Mouse (Mus musculus) embryonic facial prominence, embryonic 13.5 days (tissue): ENCODE data around the gene Tmem131. TPM values are rescaled to one million over a fixed set of nuclear protein-coding genes. Genes with fewer than 3 reads are reported as not detected.
A peak's percentile ranks its signal among the peaks of the same experiment; 100 is the strongest.

ENCODE experiments used
- ATAC-seq: fragments of 200-750 bp; cut with Nextera tagmentation; 2 replicates; pipeline ENCODE4 v1.8.0; 2017; ENCODE audit warnings: low read depth; ENCODE audit not compliant: insufficient number of reproducible peaks, insufficient read depth, low FRiP score, low TSS enrichment
- H3K27ac ChIP-seq: fragments of 300-500 bp; sonication (generic); 2 replicates; pipeline ENCODE4 v1.5.1; 2015; ENCODE audit warnings: moderate library complexity, mild to moderate bottlenecking, inconsistent platforms
- H3K27me3 ChIP-seq: fragments of 300-500 bp; sonication (generic); 2 replicates; pipeline ENCODE4 v1.6.1; 2015; ENCODE audit warnings: mild to moderate bottlenecking, inconsistent platforms
- H3K36me3 ChIP-seq: fragments of 300-500 bp; sonication (generic); 2 replicates; pipeline ENCODE4 v1.6.1; 2015; ENCODE audit warnings: mild to moderate bottlenecking, inconsistent platforms
- H3K4me1 ChIP-seq: fragments of 300-500 bp; sonication (generic); 2 replicates; pipeline ENCODE4 v1.6.1; 2015; ENCODE audit warnings: inconsistent platforms
- H3K4me2 ChIP-seq: fragments of 300-500 bp; sonication (generic); 2 replicates; pipeline ENCODE4 v1.6.1; 2015; ENCODE audit warnings: moderate library complexity, mild to moderate bottlenecking, inconsistent platforms
- H3K4me3 ChIP-seq: fragments of 300-500 bp; sonication (generic); 2 replicates; pipeline ENCODE4 v1.5.1; 2015; ENCODE audit warnings: mild to moderate bottlenecking, inconsistent platforms
- H3K9ac ChIP-seq: fragments of 300-500 bp; sonication (generic); 2 replicates; pipeline ENCODE4 v1.6.1; 2015; ENCODE audit warnings: mild to moderate bottlenecking, inconsistent platforms
- H3K9me3 ChIP-seq: fragments of 300-500 bp; sonication (generic); 2 replicates; pipeline ENCODE4 v1.6.1; 2016; ENCODE audit warnings: inconsistent platforms
- whole genome bisulfite sequencing: fragments of 180-500 bp; shearing (Covaris S2); methylation state at CpG from one replicate; pipeline ENCODE4 v1.1.7; 2015; ENCODE audit warnings: mixed read lengths; 5-methylcytosine and 5-hydroxymethylcytosine counted together
- polyA plus RNA-seq: library from polyadenylated mRNA; unstranded; fragments of >200 nt; fragmentation: Nextera tagmentation; extraction: Ambion mirVana; gene quantifications from 2 replicates; pipeline ENCODE4 v1.2.1, GENCODE M21; 2015

Gene Tmem131
- polyA plus RNA-seq, 1 experiment from 2014 or later = 17.8 TPM

- H3K36me3 ChIP-seq = peaks cover 37% of the 10 kb centered on the region
- no peaks in the 10 kb centered on the region for H3K4me1 ChIP-seq
- ATAC-seq = no peak
- no peak overlapping the region for H3K27ac ChIP-seq
- H3K4me2 ChIP-seq = no peak overlapping the region
- no peak overlapping the region for H3K9ac ChIP-seq
- H3K27me3 ChIP-seq = no peaks in the 10 kb centered on the region
- no peak overlapping the region for H3K4me3 ChIP-seq
- no peaks in the 10 kb centered on the region for H3K9me3 ChIP-seq
- 80% methylated on average over 8 of the region's 8 CpGs for WGBS
These were observed 68.4 kb downstream of the Tmem131 start for GRCm38 (mm10) chr1:36874874-36875561.

- no peak overlapping the region for H3K4me3 ChIP-seq
- H3K36me3 ChIP-seq = peaks cover 39% of the 10 kb centered on the region
- 75% methylated on average over 4 of the region's 4 CpGs for WGBS
- H3K9ac ChIP-seq = no peak overlapping the region
- H3K4me1 ChIP-seq = no peaks in the 10 kb centered on the region
- H3K4me2 ChIP-seq = no peak overlapping the region
- no peaks in the 10 kb centered on the region for H3K9me3 ChIP-seq
- no peak for ATAC-seq
- no peaks in the 10 kb centered on the region for H3K27me3 ChIP-seq
- H3K27ac ChIP-seq = no peak overlapping the region
These were observed 72.2 kb downstream of the Tmem131 start for GRCm38 (mm10) chr1:36871238-36871637.

GRCm38 (mm10) chr1:36870518-36870917, 72.9 kb downstream of the Tmem131 start:
- Histone ChIP-seq H3K4me3 (no peak overlapping the region), H3K4me2 (no peak overlapping the region), H3K9me3 (no peaks in the 10 kb centered on the region), H3K4me1 (no peaks in the 10 kb centered on the region), H3K36me3 (peaks cover 38% of the 10 kb centered on the region), H3K27me3 (no peaks in the 10 kb centered on the region), H3K27ac (no peak overlapping the region), H3K9ac (no peak overlapping the region)
- WGBS = 71% methylated on average over 1 of the region's 1 CpGs
- ATAC-seq = no peak

GRCm38 (mm10) chr1:36864757-36865156, 78.7 kb downstream of the Tmem131 start:
- no peak for ATAC-seq
- H3K36me3 ChIP-seq = peaks cover 18% of the 10 kb centered on the region
- H3K27me3 ChIP-seq = no peaks in the 10 kb centered on the region
- no peaks in the 10 kb centered on the region for H3K9me3 ChIP-seq
- no peak overlapping the region for H3K4me3 ChIP-seq
- H3K9ac ChIP-seq = no peak overlapping the region
- WGBS = 88% methylated on average over 3 of the region's 3 CpGs
- peaks cover 23% of the 10 kb centered on the region for H3K4me1 ChIP-seq
- H3K4me2 ChIP-seq = no peak overlapping the region
- H3K27ac ChIP-seq = no peak overlapping the region

GRCm38 (mm10) chr1:36861775-36862174, 81.7 kb downstream of the Tmem131 start:
- no peak overlapping the region for H3K4me3 ChIP-seq
- ATAC-seq = no peak
- H3K4me1 ChIP-seq = peaks cover 24% of the 10 kb centered on the region
- 73% methylated on average over 2 of the region's 2 CpGs for WGBS
- no peak overlapping the region for H3K4me2 ChIP-seq
- 0 out of 2 replicates have a peak overlapping the region, but pooled peaks have one; percentile 78 for H3K27ac ChIP-seq
- H3K9me3 ChIP-seq = no peaks in the 10 kb centered on the region
- H3K36me3 ChIP-seq = 0 out of 2 replicates have a peak, but pooled peaks cover 5% of the 10 kb centered on the region
- no peaks in the 10 kb centered on the region for H3K27me3 ChIP-seq
- H3K9ac ChIP-seq = no peak overlapping the region

GRCm38 (mm10) chr1:36860876-36861275, 82.6 kb downstream of the Tmem131 start:
- Histone ChIP-seq H3K4me1 (peaks cover 24% of the 10 kb centered on the region), H3K4me2 (no peak overlapping the region), H3K9ac (no peak overlapping the region), H3K4me3 (no peak overlapping the region), H3K27ac (peak overlapping the region; percentile 78), H3K36me3 (0 out of 2 replicates have a peak, but pooled peaks cover 5% of the 10 kb centered on the region), H3K27me3 (no peaks in the 10 kb centered on the region), H3K9me3 (no peaks in the 10 kb centered on the region)
- ATAC-seq = no peak
- 18% methylated on average over 1 of the region's 1 CpGs for WGBS

- no peaks in the 10 kb centered on the region for H3K27me3 ChIP-seq
- no peak for ATAC-seq
- no peak overlapping the region for H3K4me3 ChIP-seq
- 21% methylated on average over 4 of the region's 4 CpGs for WGBS
- H3K27ac ChIP-seq = peak overlapping the region; percentile 78
- H3K9me3 ChIP-seq = no peaks in the 10 kb centered on the region
- peaks cover 6% of the 10 kb centered on the region; the same call in 1 of the 2 replicates for H3K36me3 ChIP-seq
- peaks cover 27% of the 10 kb centered on the region for H3K4me1 ChIP-seq
- H3K9ac ChIP-seq = no peak overlapping the region
- H3K4me2 ChIP-seq = no peak overlapping the region
These were observed 83.0 kb downstream of the Tmem131 start for GRCm38 (mm10) chr1:36860431-36860849.

GRCm38 (mm10) chr1:36857081-36857480, 86.4 kb downstream of the Tmem131 start:
- no peaks in the 10 kb centered on the region for H3K9me3 ChIP-seq
- ATAC-seq = no peak
- WGBS = 91% methylated on average over 6 of the region's 6 CpGs

GRCm38 (mm10) chr1:36854198-36854765, 89.2 kb downstream of the Tmem131 start:
- no peak overlapping the region for H3K4me3 ChIP-seq
- no peak overlapping the region for H3K9ac ChIP-seq
- peaks cover 16% of the 10 kb centered on the region for H3K36me3 ChIP-seq
- ATAC-seq = no peak
- no peaks in the 10 kb centered on the region for H3K9me3 ChIP-seq
- no peak overlapping the region for H3K27ac ChIP-seq
- WGBS = 89% methylated on average over 10 of the region's 10 CpGs
- no peak overlapping the region for H3K4me2 ChIP-seq
- H3K27me3 ChIP-seq = no peaks in the 10 kb centered on the region
- H3K4me1 ChIP-seq = peaks cover 8% of the 10 kb centered on the region; the same call in 1 of the 2 replicates

More at GRCm38 (mm10) chr1:36857081-36857480, 86.4 kb downstream of the Tmem131 start:
- H3K4me2 ChIP-seq = no peak overlapping the region
- H3K36me3 ChIP-seq = peaks cover 16% of the 10 kb centered on the region
- H3K4me3 ChIP-seq = no peak overlapping the region
- H3K4me1 ChIP-seq = peaks cover 32% of the 10 kb centered on the region
- no peak overlapping the region for H3K9ac ChIP-seq
- H3K27me3 ChIP-seq = no peaks in the 10 kb centered on the region
- H3K27ac ChIP-seq = no peak overlapping the region

- no peak overlapping the region for H3K4me3 ChIP-seq
These were observed 91.4 kb downstream of the Tmem131 start for GRCm38 (mm10) chr1:36852085-36852484.

GRCm38 (mm10) chr1:36851392-36851791, 92.1 kb downstream of the Tmem131 start:
- Histone ChIP-seq H3K27me3 (no peaks in the 10 kb centered on the region), H3K4me2 (no peak overlapping the region), H3K27ac (no peak overlapping the region), H3K36me3 (peaks cover 22% of the 10 kb centered on the region), H3K9me3 (no peaks in the 10 kb centered on the region), H3K9ac (no peak overlapping the region), H3K4me3 (no peak overlapping the region), H3K4me1 (peaks cover 8% of the 10 kb centered on the region; the same call in 1 of the 2 replicates)
- WGBS = 81% methylated on average over 4 of the region's 4 CpGs
- ATAC-seq = no peak

More at GRCm38 (mm10) chr1:36852085-36852484, 91.4 kb downstream of the Tmem131 start:
- H3K9me3 ChIP-seq = no peaks in the 10 kb centered on the region
- H3K27ac ChIP-seq = no peak overlapping the region
- H3K4me1 ChIP-seq = peaks cover 8% of the 10 kb centered on the region; the same call in 1 of the 2 replicates
- WGBS = 70% methylated on average over 6 of the region's 6 CpGs
- ATAC-seq = no peak
- peaks cover 19% of the 10 kb centered on the region for H3K36me3 ChIP-seq
- no peak overlapping the region for H3K9ac ChIP-seq
- H3K4me2 ChIP-seq = no peak overlapping the region
- H3K27me3 ChIP-seq = no peaks in the 10 kb centered on the region

GRCm38 (mm10) chr1:36848036-36848435, 95.4 kb downstream of the Tmem131 start:
- no peak overlapping the region for H3K27ac ChIP-seq
- no peaks in the 10 kb centered on the region for H3K9me3 ChIP-seq
- no peak overlapping the region for H3K4me2 ChIP-seq
- 0 out of 2 replicates have a peak, but pooled peaks cover 3% of the 10 kb centered on the region for H3K4me1 ChIP-seq
- no peak overlapping the region for H3K4me3 ChIP-seq
- no peak for ATAC-seq
- 80% methylated on average over 1 of the region's 1 CpGs for WGBS
- H3K27me3 ChIP-seq = no peaks in the 10 kb centered on the region
- 0 out of 2 replicates have a peak, but pooled peaks cover 14% of the 10 kb centered on the region for H3K36me3 ChIP-seq
- H3K9ac ChIP-seq = no peak overlapping the region
